Comparison of ENCODE assay signal across 24 mouse cellular contexts in the genomic region with DNA sequence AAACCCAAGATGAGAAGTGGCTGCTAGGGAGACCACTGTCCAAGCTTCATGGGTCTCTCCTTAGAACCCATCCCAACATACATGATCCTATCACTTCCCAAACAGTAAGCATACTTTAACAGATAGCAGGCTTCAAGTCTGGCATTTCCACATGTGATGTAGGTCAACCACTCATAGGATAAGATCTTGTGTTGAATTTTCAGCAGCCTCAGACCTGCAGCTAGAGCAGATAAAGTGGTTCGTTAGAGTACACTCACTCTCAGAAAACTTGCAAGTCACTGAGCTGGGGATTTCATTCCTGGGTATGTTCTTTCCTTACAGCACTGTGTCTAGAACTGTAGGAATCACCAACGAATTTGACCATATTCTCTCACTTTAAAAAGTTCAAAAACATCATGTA.
"Had no signal": no experiment of that assay in that cellular context is flagged by ENCODE, and none has a peak within 500 bp of the region (broad histone marks: within the 10 kb centered on the region; RNA-seq: fewer than 3 reads in every experiment).

No protein-coding gene starts in this region.

- H3K4me2 ChIP-seq: heart, embryonic 13.5 days; heart, embryonic 15.5 days; hindbrain, embryonic 13.5 days; hindbrain, embryonic 15.5 days; limb, embryonic 12.5 days; liver, embryonic 11.5 days; liver, embryonic 13.5 days had no signal

- ATAC-seq: hindbrain, postnatal 0 days; intestine, postnatal 0 days had no signal

- H3K9ac ChIP-seq: heart, embryonic 13.5 days; heart, embryonic 15.5 days; hindbrain, embryonic 13.5 days; hindbrain, embryonic 15.5 days; limb, embryonic 12.5 days; liver, embryonic 13.5 days had no signal

- H3K4me1 ChIP-seq: heart, embryonic 10.5 days; heart, embryonic 13.5 days; heart, embryonic 15.5 days; hindbrain, embryonic 13.5 days; hindbrain, embryonic 15.5 days; limb, embryonic 10.5 days; limb, embryonic 12.5 days had no signal

- H3K27ac ChIP-seq: heart, embryonic 10.5 days; heart, embryonic 13.5 days; heart, embryonic 15.5 days; hindbrain, embryonic 13.5 days; hindbrain, embryonic 15.5 days; hindbrain, postnatal 0 days; kidney, postnatal 0 days; left cerebral cortex, adult 2 months; limb, embryonic 10.5 days; limb, embryonic 12.5 days; liver, embryonic 13.5 days had no signal

- H3K36me3 ChIP-seq: heart, embryonic 10.5 days; heart, embryonic 13.5 days; heart, embryonic 15.5 days; hindbrain, embryonic 13.5 days; hindbrain, embryonic 15.5 days; limb, embryonic 10.5 days; limb, embryonic 12.5 days; liver, embryonic 13.5 days had no signal

- H3K27me3 ChIP-seq: heart, embryonic 13.5 days; heart, embryonic 15.5 days; hindbrain, embryonic 15.5 days; limb, embryonic 12.5 days; liver, embryonic 13.5 days had no signal

- H3K4me3 ChIP-seq: heart, embryonic 10.5 days; heart, embryonic 13.5 days; heart, embryonic 15.5 days; hindbrain, embryonic 13.5 days; hindbrain, embryonic 15.5 days; left cerebral cortex, adult 2 months; limb, embryonic 10.5 days; limb, embryonic 12.5 days; liver, embryonic 13.5 days had no signal

- H3K9me3 ChIP-seq: heart, embryonic 10.5 days; heart, embryonic 13.5 days; heart, embryonic 15.5 days; hindbrain, embryonic 13.5 days; hindbrain, embryonic 15.5 days; limb, embryonic 10.5 days; limb, embryonic 12.5 days; liver, embryonic 13.5 days had no signal

- DNase-seq: gastrocnemius, postnatal 14 days; gastrocnemius, postnatal 36 days; heart, adult 18-20 months; heart, postnatal 14 days; heart, postnatal 36 days; kidney, adult 18-20 months; kidney, adult 8-10 months; kidney, postnatal 14 days; kidney, postnatal 36 days; layer of hippocampus, adult 9-11 months; liver; liver, embryonic 13.5 days had no signal
